Mouse (Mus musculus) thymus, adult 2 months (tissue): Measurements from ENCODE around the gene Ublcp1.

Experiments
- CTCF ChIP-seq: fragments of 200-500 bp; IDR thresholded peaks from 2 replicates; pipeline ENCODE4 v1.5.1; 2012; ENCODE audit warnings: mild to moderate bottlenecking, control low read depth, low read length, moderate library complexity, borderline replicate concordance; ENCODE audit not compliant: control insufficient read depth, poor library complexity, insufficient read depth; ENCODE audit errors: extremely low read depth
- POLR2A ChIP-seq: fragments of 200-500 bp; IDR thresholded peaks from 2 replicates; pipeline ENCODE4 v1.6.1; 2012; ENCODE audit warnings: mild to moderate bottlenecking, low read length, control low read depth, moderate library complexity; ENCODE audit not compliant: control insufficient read depth, poor library complexity, insufficient read depth; ENCODE audit errors: extremely low read depth

- TF ChIP-seq CTCF (no peak), POLR2A (no peak)
Observed at GRCm38 (mm10) chr11:44468306-44468790, 1.9 kb downstream of the Ublcp1 start.
